Mouse (Mus musculus) liver, postnatal 0 days (tissue): ENCODE measurements at regions not wholly inside any gene's neighbourhood (a gene's known extent, or its start where the extent isn't known, plus 50 kb on each side); places are given as distances from the start of the nearest gene placed in this dataset.

Source experiments
- CTCF ChIP-seq: sonication (generic); IDR thresholded peaks from 2 replicates; pipeline ENCODE4 v1.5.1; 2016; ENCODE audit warnings: antibody characterized with exemption, low read depth
- EP300 ChIP-seq: IDR thresholded peaks from 2 replicates; pipeline ENCODE4 v1.6.1; 2016; ENCODE audit warnings: antibody characterized with exemption, low read depth, mild to moderate bottlenecking

- no peak for TF ChIP-seq EP300
- no peak for TF ChIP-seq CTCF
These were observed 69.1 kb upstream of the Pced1b start for GRCm38 (mm10) chr15:97177806-97178205.
